Mouse (Mus musculus) olfactory bulb, adult 2 months (tissue): ENCODE data around the gene Omd.

Source experiments
- CTCF ChIP-seq: fragments of 200-500 bp; IDR thresholded peaks from 2 replicates; pipeline ENCODE4 v1.5.1; 2012; ENCODE audit warnings: low read depth, mild to moderate bottlenecking, low read length, moderate library complexity; ENCODE audit not compliant: insufficient read depth
- POLR2A ChIP-seq: fragments of 200-500 bp; IDR thresholded peaks from 2 replicates; pipeline ENCODE4 v1.6.1; 2012; ENCODE audit warnings: mild to moderate bottlenecking, low read depth, low read length, moderate library complexity; ENCODE audit not compliant: insufficient read depth

- TF ChIP-seq POLR2A (no peak), CTCF (no peak)
Measured at GRCm38 (mm10) chr13:49617021-49617420, 34.8 kb downstream of the Omd start.
